Mouse (Mus musculus) left cerebral cortex, adult 8-10 months (tissue): ENCODE measurements around the gene Olfr1080. TPM values are rescaled to one million over a fixed set of nuclear protein-coding genes. Genes with fewer than 3 reads are reported as not detected.
"Not testable (repeated sequence)": the region's sequence is repeated elsewhere in the genome, so short reads cannot be mapped to it uniquely, and the experiment has no call there.

ENCODE experiments used
- DNase-seq, 2 experiments: peaks; one replicate each; pipeline ENCODE4 v3.0.0; 2022; ENCODE audit warnings: low spot score in 2 of 2
- total RNA-seq, 4 experiments: library from RNA; stranded (reverse); gene quantifications; 2 replicates each; pipeline ENCODE4 v1.2.4; 2022

The Olfr1080 gene
- not detected for total RNA-seq

DNA sequence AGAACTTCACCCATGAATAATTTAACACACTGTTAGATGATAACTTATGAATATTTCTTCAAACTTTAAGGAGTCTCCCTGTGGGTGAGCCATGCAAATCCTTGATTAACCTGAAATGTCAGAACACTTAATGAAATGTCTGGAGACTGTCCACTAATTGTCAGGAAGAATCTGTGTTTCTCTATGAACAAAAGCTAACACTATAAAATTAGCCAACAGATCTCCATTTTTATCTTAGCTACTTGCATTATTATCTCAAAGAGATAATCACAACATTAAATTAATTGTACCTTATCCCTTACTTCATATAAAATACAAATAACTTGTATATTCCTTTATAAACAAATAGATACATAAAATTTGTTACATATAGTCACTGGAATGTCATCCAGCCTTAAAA lies at the start of gene Olfr1080:
TSS of gene Olfr1080 (minus strand) at position 101 of the 400 bp plus-strand sequence.
- not testable (repeated sequence) for DNase-seq

DNA sequence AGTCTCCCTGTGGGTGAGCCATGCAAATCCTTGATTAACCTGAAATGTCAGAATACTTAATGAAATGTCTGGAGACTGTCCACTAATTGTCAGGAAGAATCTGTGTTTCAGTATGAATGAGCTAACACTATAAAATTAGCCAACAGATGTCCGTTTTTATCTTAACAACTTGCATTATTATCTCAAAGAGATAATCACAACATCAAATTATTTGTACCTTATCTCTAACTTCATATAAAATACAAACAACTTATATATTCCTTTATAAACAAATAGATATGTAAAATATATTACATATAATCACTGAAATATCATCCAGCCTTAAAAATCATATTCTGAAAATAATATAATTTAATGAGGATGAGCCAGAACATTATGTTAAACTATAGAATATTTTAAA lies 40.8 kb upstream of the Olfr1080 start, which contains the start of gene Olfr1082:
TSS of gene Olfr1082 (minus strand) at position 101 of the 400 bp plus-strand sequence.
- DNase-seq: not testable (repeated sequence)

DNA sequence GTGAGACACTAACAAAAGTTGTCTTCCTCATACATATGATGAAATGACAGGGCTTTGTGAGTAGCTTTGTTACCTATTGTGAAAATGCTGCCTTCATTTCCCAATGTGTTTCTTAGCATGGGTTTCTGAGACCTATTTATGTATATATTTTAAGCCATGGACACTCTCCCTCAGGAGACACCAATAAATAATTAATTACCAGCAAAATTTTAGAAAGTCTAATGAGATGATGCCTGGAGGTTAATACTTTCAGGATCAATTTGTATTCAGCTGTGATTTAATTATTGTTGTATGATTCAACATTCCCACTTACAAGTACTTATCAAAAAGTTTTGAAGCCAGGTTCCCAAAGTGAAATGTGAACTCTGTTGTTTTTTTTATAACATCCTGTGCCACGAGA lies 15.7 kb downstream of the Olfr1080 start, which contains the start of gene Olfr1079:
TSS of gene Olfr1079 (minus strand) at position 101 of the 400 bp plus-strand sequence.
- no peak for DNase-seq

DNA sequence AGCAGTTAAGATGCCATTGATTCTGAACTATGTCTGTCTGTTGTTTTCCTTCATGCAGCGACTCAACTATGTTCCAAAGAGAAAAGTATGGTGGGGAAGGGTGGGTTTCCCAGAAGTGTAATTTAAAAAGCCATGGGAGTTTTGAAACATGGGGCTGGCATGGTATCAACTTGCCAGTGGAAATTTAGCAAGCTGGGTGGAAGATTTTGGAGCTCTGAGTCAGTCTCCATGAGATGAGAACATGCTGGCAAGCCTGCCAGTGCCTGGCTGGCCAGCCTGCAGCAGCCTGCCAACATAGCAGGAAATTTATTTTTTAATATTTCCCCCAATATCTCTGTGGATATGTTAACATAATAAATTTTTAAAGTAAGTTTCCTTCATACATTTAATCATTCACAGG lies 27.0 kb downstream of the Olfr1080 start:
- DNase-seq: no peak

DNA sequence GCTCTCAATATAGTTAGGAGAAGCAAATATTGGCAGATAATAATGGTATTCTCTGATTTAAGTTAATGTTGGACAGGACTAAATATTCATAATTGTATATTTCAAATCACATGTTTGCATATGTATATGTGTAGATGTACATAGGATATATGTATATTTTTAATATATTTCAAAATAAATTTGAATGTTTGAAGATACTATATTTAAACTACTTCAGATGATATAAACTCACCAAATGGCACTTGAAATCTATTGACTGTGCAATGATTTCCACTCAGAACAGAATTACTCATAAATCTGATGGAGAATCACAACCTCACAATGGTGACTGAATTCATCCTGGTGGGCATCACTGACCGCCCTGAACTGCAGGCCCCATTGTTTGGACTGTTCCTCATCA lies 49.9 kb downstream of the Olfr1080 start, which contains the start of gene Olfr1076:
TSS of gene Olfr1076 (plus strand) at position 301 of the 400 bp plus-strand sequence.
- DNase-seq: no peak

Other genes starting within 250 kb of the Olfr1080 start
- gene Olfr1053, start 243.0 kb downstream of the Olfr1080 start, total RNA-seq: not detected
- not detected for gene Olfr1054, start 222.8 kb downstream of the Olfr1080 start, total RNA-seq
- not detected for gene Olfr1055, start 208.0 kb downstream of the Olfr1080 start, total RNA-seq
- gene Olfr1056, start 195.8 kb downstream of the Olfr1080 start, total RNA-seq: not detected
- not detected for gene Olfr1057, start 179.8 kb downstream of the Olfr1080 start, total RNA-seq
- gene Olfr1058, start 169.7 kb downstream of the Olfr1080 start, total RNA-seq: not detected
- not detected for gene Olfr1061, start 144.2 kb downstream of the Olfr1080 start, total RNA-seq
- not detected for gene Olfr1062, start 131.5 kb downstream of the Olfr1080 start, total RNA-seq
- not detected for gene Olfr1065, start 107.6 kb downstream of the Olfr1080 start, total RNA-seq
- gene Olfr1066, start 102.0 kb downstream of the Olfr1080 start, total RNA-seq: not detected
- gene Olfr228, start 70.8 kb downstream of the Olfr1080 start, total RNA-seq: not detected
- not detected for gene Olfr1076, start 49.8 kb downstream of the Olfr1080 start, total RNA-seq
- not detected for gene Olfr1079, start 15.8 kb downstream of the Olfr1080 start, total RNA-seq
- not detected for gene Olfr1082, start 40.7 kb upstream of the Olfr1080 start, total RNA-seq
- not detected for gene Olfr1084, start 81.5 kb upstream of the Olfr1080 start, total RNA-seq
- gene Olfr1085, start 103.8 kb upstream of the Olfr1080 start, total RNA-seq: not detected
- not detected for gene Olfr1086, start 121.9 kb upstream of the Olfr1080 start, total RNA-seq
- gene Olfr1087, start 140.2 kb upstream of the Olfr1080 start, total RNA-seq: not detected
- gene Olfr1089, start 175.5 kb upstream of the Olfr1080 start, total RNA-seq: not detected
- gene Olfr1090, start 200.8 kb upstream of the Olfr1080 start, total RNA-seq: not detected
- gene Olfr1093, start 224.2 kb upstream of the Olfr1080 start, total RNA-seq: not detected